In the genomic region with DNA sequence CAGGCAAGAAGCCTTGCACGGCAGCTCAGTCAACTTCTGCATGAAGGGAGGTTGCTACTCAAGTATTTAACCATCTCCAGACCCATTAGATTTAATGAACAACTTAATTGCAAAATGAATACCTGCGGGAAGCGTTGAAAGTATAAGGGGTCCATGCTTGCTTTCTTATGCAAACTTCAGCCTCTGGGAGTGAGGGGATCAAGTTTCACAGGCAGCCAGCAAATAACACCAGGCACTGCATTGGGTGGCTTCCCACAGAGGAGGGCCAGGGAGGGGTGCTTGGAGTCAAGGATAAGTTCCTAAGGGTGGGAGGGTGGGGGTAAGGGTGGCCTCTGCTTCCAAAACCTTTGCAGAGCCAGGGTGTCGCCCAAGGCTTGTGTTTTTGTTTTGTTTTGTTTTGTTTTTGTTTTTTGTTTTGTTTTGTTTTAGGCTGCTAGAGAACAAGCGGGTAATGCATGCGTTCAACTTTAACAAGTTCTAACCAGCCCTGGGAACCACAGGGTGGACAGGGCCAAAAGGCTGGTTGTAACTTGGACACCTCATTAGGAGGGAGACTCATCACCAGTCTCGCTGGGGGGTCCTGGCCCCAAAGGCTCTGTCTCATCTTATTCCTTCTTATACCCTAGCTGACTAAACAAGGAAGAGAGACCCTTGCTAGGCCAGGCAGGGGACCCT, we compare ENCODE assay signal across 8 mouse cellular contexts. TPM values are rescaled to one million over a fixed set of nuclear protein-coding genes. Genes with fewer than 3 reads are reported as not detected.
A peak's percentile ranks its signal among the peaks of the same experiment; 100 is the strongest.
DNase-seq lines count a peak whose midpoint lies in the region; ATAC-seq lines count a peak whose summit lies in the region.

No protein-coding gene starts in this region.

- H3K36me3 ChIP-seq in heart, embryonic 12.5 days, result no peaks in the 10 kb centered on the region
- H3K36me3 ChIP-seq in heart, embryonic 11.5 days (ENCODE audit: control insufficient read depth, insufficient read depth, low read length), result no peaks in the 10 kb centered on the region
- H3K36me3 ChIP-seq in neural tube, embryonic 11.5 days (ENCODE audit: control insufficient read depth, insufficient read depth, low read length), result no peaks in the 10 kb centered on the region
- no peaks in the 10 kb centered on the region for H3K36me3 ChIP-seq in hindbrain, embryonic 16.5 days (ENCODE audit: control insufficient read depth, insufficient read depth, low read length)
- H3K36me3 ChIP-seq in stomach, embryonic 16.5 days (ENCODE audit: control insufficient read depth, insufficient read depth, low read length), result no peaks in the 10 kb centered on the region

- peak; percentile 41; the same call in 1 of the 2 replicates for ATAC-seq in heart, embryonic 12.5 days (ENCODE audit: insufficient number of reproducible peaks, low FRiP score)
- ATAC-seq in heart, embryonic 11.5 days (replicated peaks; ENCODE audit: insufficient number of reproducible peaks, low FRiP score, low TSS enrichment), result no peak
- ATAC-seq in neural tube, embryonic 11.5 days (ENCODE audit: insufficient read depth, low FRiP score, low TSS enrichment), result 0 out of 2 replicates have a peak, but pooled peaks have one; percentile 42
- ATAC-seq in hindbrain, embryonic 16.5 days, result peak; percentile 19
- ATAC-seq in stomach, embryonic 16.5 days (ENCODE audit: insufficient read depth, low FRiP score), result no peak

- H3K9me3 ChIP-seq in heart, embryonic 12.5 days (replicated peaks), result no peaks in the 10 kb centered on the region
- H3K9me3 ChIP-seq in heart, embryonic 11.5 days (replicated peaks; ENCODE audit: control insufficient read depth, low read length), result no peaks in the 10 kb centered on the region
- H3K9me3 ChIP-seq in neural tube, embryonic 11.5 days (ENCODE audit: control insufficient read depth, low read length), result no peaks in the 10 kb centered on the region
- no peaks in the 10 kb centered on the region for H3K9me3 ChIP-seq in hindbrain, embryonic 16.5 days (ENCODE audit: control insufficient read depth, low read length)
- H3K9me3 ChIP-seq in stomach, embryonic 16.5 days (replicated peaks; ENCODE audit: control insufficient read depth, low read length), result no peaks in the 10 kb centered on the region

- peaks cover 49% of the 10 kb centered on the region for H3K4me1 ChIP-seq in heart, embryonic 12.5 days (replicated peaks)
- peaks cover 28% of the 10 kb centered on the region for H3K4me1 ChIP-seq in heart, embryonic 11.5 days (ENCODE audit: control insufficient read depth, insufficient read depth, low read length)
- peaks cover 19% of the 10 kb centered on the region for H3K4me1 ChIP-seq in neural tube, embryonic 11.5 days (ENCODE audit: control insufficient read depth, insufficient read depth, low read length)
- peaks cover 17% of the 10 kb centered on the region for H3K4me1 ChIP-seq in hindbrain, embryonic 16.5 days (ENCODE audit: control insufficient read depth, insufficient read depth, low read depth, low read length)
- H3K4me1 ChIP-seq in stomach, embryonic 16.5 days (ENCODE audit: control insufficient read depth, insufficient read depth, low read length), result peaks cover 11% of the 10 kb centered on the region

- peak overlapping the region; percentile 39 for H3K4me2 ChIP-seq in heart, embryonic 12.5 days
- H3K4me2 ChIP-seq in heart, embryonic 11.5 days, result no peak overlapping the region
- no peak overlapping the region for H3K4me2 ChIP-seq in neural tube, embryonic 11.5 days (ENCODE audit: low read depth)
- H3K4me2 ChIP-seq in hindbrain, embryonic 16.5 days (ENCODE audit: low read length), result no peak overlapping the region
- H3K4me2 ChIP-seq in stomach, embryonic 16.5 days (ENCODE audit: low read depth, low read length), result 0 out of 2 replicates have a peak overlapping the region, but pooled peaks have one; percentile 7

- DNase-seq in neural tube, embryonic 11.5 days (ENCODE audit: low spot score), result no peak
- no peak for DNase-seq in neural tube, embryonic 10.5 days (ENCODE audit: extremely low spot score, low spot score)
- DNase-seq in cerebellum, postnatal 36 days, result no peak
- DNase-seq in urinary bladder, postnatal 14 days (ENCODE audit: low spot score), result no peak

- no peak overlapping the region for H3K27ac ChIP-seq in heart, embryonic 12.5 days (ENCODE audit: poor library complexity, severe bottlenecking)
- H3K27ac ChIP-seq in heart, embryonic 11.5 days (ENCODE audit: low read depth, low read length), result no peak overlapping the region
- H3K27ac ChIP-seq in neural tube, embryonic 11.5 days (ENCODE audit: low read depth, low read length), result no peak overlapping the region
- H3K27ac ChIP-seq in hindbrain, embryonic 16.5 days (ENCODE audit: low read depth, low read length), result no peak overlapping the region
- H3K27ac ChIP-seq in stomach, embryonic 16.5 days (ENCODE audit: low read length), result no peak overlapping the region

- no peak overlapping the region for H3K4me3 ChIP-seq in heart, embryonic 12.5 days
- no peak overlapping the region for H3K4me3 ChIP-seq in heart, embryonic 11.5 days (ENCODE audit: low read depth, low read length)
- H3K4me3 ChIP-seq in neural tube, embryonic 11.5 days (ENCODE audit: low read depth, low read length), result no peak overlapping the region
- H3K4me3 ChIP-seq in hindbrain, embryonic 16.5 days (ENCODE audit: low read length), result no peak overlapping the region
- H3K4me3 ChIP-seq in stomach, embryonic 16.5 days (replicated peaks; ENCODE audit: low read length), result no peak overlapping the region

- 25% methylated on average over 7 of the region's 7 CpGs for WGBS in heart, embryonic 12.5 days
- WGBS in heart, embryonic 11.5 days (ENCODE audit: insufficient replicate concordance), result 29% methylated on average over 7 of the region's 7 CpGs
- 11% methylated on average over 7 of the region's 7 CpGs for WGBS in neural tube, embryonic 11.5 days
- WGBS in hindbrain, embryonic 16.5 days, result 25% methylated on average over 7 of the region's 7 CpGs
- 29% methylated on average over 7 of the region's 7 CpGs for WGBS in stomach, embryonic 16.5 days

- H3K27me3 ChIP-seq in heart, embryonic 12.5 days (replicated peaks), result no peaks in the 10 kb centered on the region
- no peaks in the 10 kb centered on the region for H3K27me3 ChIP-seq in heart, embryonic 11.5 days (ENCODE audit: control insufficient read depth, insufficient read depth, low read length)
- H3K27me3 ChIP-seq in neural tube, embryonic 11.5 days (ENCODE audit: control insufficient read depth, insufficient read depth, low read length), result no peaks in the 10 kb centered on the region
- no peaks in the 10 kb centered on the region for H3K27me3 ChIP-seq in hindbrain, embryonic 16.5 days (replicated peaks; ENCODE audit: control insufficient read depth, insufficient read depth, low read length)
- no peaks in the 10 kb centered on the region for H3K27me3 ChIP-seq in stomach, embryonic 16.5 days (ENCODE audit: control insufficient read depth, insufficient read depth, low read length)

- H3K9ac ChIP-seq in heart, embryonic 12.5 days, result peak overlapping the region; percentile 33; the same call in 1 of the 2 replicates
- no peak overlapping the region; the same call in 1 of the 2 replicates for H3K9ac ChIP-seq in heart, embryonic 11.5 days (ENCODE audit: low read depth, low read length)
- no peak overlapping the region for H3K9ac ChIP-seq in neural tube, embryonic 11.5 days (ENCODE audit: low read length)
- H3K9ac ChIP-seq in hindbrain, embryonic 16.5 days (ENCODE audit: low read depth, low read length), result no peak overlapping the region
- no peak overlapping the region for H3K9ac ChIP-seq in stomach, embryonic 16.5 days (ENCODE audit: low read length)

RNA-seq across cellular contexts. Expression of a gene that starts 20.1 kb away (rescaled TPM):
- polyA plus RNA-seq in heart, embryonic 12.5 days (2016; fragmentation: Nextera tagmentation; extraction: Ambion mirVana), result 0.69 and 1.2 TPM in 2 replicates
- 0.74 and 1.5 TPM in 2 replicates for polyA plus RNA-seq in heart, embryonic 11.5 days (2014; fragmentation: Nextera tagmentation; extraction: Ambion mirVana)
- 0.15 and 0.22 TPM in 2 replicates for polyA plus RNA-seq in neural tube, embryonic 11.5 days (2014; fragmentation: Nextera tagmentation; extraction: Ambion mirVana)
- polyA plus RNA-seq in hindbrain, embryonic 16.5 days (2015; fragmentation: Nextera tagmentation; extraction: Ambion mirVana), result 0.23 and 0.30 TPM in 2 replicates
- polyA plus RNA-seq in stomach, embryonic 16.5 days (2015; fragmentation: Nextera tagmentation; extraction: Ambion mirVana), result 0.19 and 0.26 TPM in 2 replicates

RNA-seq across cellular contexts. Expression of a gene that starts 49.5 kb away (rescaled TPM):
- 0.05 TPM in 2 replicates for polyA plus RNA-seq in heart, embryonic 12.5 days (2016; fragmentation: Nextera tagmentation; extraction: Ambion mirVana)
- 0.03 and 0.06 TPM in 2 replicates for polyA plus RNA-seq in heart, embryonic 11.5 days (2014; fragmentation: Nextera tagmentation; extraction: Ambion mirVana)
- polyA plus RNA-seq in neural tube, embryonic 11.5 days (2014; fragmentation: Nextera tagmentation; extraction: Ambion mirVana), result 0.82 and 1.2 TPM in 2 replicates
- polyA plus RNA-seq in hindbrain, embryonic 16.5 days (2015; fragmentation: Nextera tagmentation; extraction: Ambion mirVana), result 9.4 and 12.5 TPM in 2 replicates
- 0.29 and 0.34 TPM in 2 replicates for polyA plus RNA-seq in stomach, embryonic 16.5 days (2015; fragmentation: Nextera tagmentation; extraction: Ambion mirVana)

Comparison
In these comparisons a context has a peak if more than half of its experiments do, and no peak if none do; other contexts are left out.
1. ATAC-seq: peak in heart, embryonic 12.5 days (single experiment), neural tube, embryonic 11.5 days (single experiment) and hindbrain, embryonic 16.5 days (single experiment); none in heart, embryonic 11.5 days (single experiment) and stomach, embryonic 16.5 days (single experiment).
2. H3K4me2 ChIP-seq: peak in heart, embryonic 12.5 days (single experiment) and stomach, embryonic 16.5 days (single experiment); none in heart, embryonic 11.5 days (single experiment), neural tube, embryonic 11.5 days (single experiment) and hindbrain, embryonic 16.5 days (single experiment).